Mouse (Mus musculus): Measurements from ENCODE around the gene Pxt1. TPM values are rescaled to one million over a fixed set of nuclear protein-coding genes. Genes with fewer than 3 reads are reported as not detected.
A peak's percentile ranks its signal among the peaks of the same experiment; 100 is the strongest.

Pxt1 gene
- polyA plus RNA-seq, 1 experiment from 2014 or later, result not detected

- 52% methylated on average over 15 of the region's 15 CpGs for WGBS
- peaks cover 13% of the 10 kb centered on the region for H3K4me1 ChIP-seq
Measured at GRCm38 (mm10) chr17:28926866-28927635, 16.6 kb downstream of the Pxt1 start.

GRCm38 (mm10) chr17:28926380-28926779 lies 17.3 kb downstream of the Pxt1 start:
- Histone ChIP-seq H3K36me3 (no peaks in the 10 kb centered on the region), H3K27me3 (no peaks in the 10 kb centered on the region), H3K9me3 (replicated peaks) (0 out of 2 replicates have a peak, but pooled peaks cover 3% of the 10 kb centered on the region), H3K27ac (no peak overlapping the region), H3K4me1 (peaks cover 13% of the 10 kb centered on the region), H3K4me3 (no peak overlapping the region), H3K9ac (no peak overlapping the region), H3K4me2 (replicated peaks) (no peak overlapping the region)
- no peak for ATAC-seq (ENCODE audit: low FRiP score)
- WGBS, result 16% methylated on average over 13 of the region's 13 CpGs

More at GRCm38 (mm10) chr17:28926866-28927635, 16.6 kb downstream of the Pxt1 start:
- H3K4me3 ChIP-seq, result no peak overlapping the region
- H3K36me3 ChIP-seq, result no peaks in the 10 kb centered on the region
- H3K27ac ChIP-seq, result no peak overlapping the region
- H3K27me3 ChIP-seq, result no peaks in the 10 kb centered on the region
- H3K9me3 ChIP-seq (replicated peaks), result 0 out of 2 replicates have a peak, but pooled peaks cover 3% of the 10 kb centered on the region
- no peak for ATAC-seq (ENCODE audit: low FRiP score)
- no peak overlapping the region for H3K9ac ChIP-seq
- H3K4me2 ChIP-seq (replicated peaks), result no peak overlapping the region

GRCm38 (mm10) chr17:28924957-28925595 lies 18.6 kb downstream of the Pxt1 start:
- 77% methylated on average over 8 of the region's 8 CpGs for WGBS
- Histone ChIP-seq H3K9me3 (replicated peaks) (0 out of 2 replicates have a peak, but pooled peaks cover 3% of the 10 kb centered on the region), H3K4me2 (replicated peaks) (no peak overlapping the region), H3K27ac (no peak overlapping the region), H3K9ac (no peak overlapping the region), H3K4me3 (no peak overlapping the region), H3K36me3 (no peaks in the 10 kb centered on the region), H3K4me1 (peaks cover 4% of the 10 kb centered on the region), H3K27me3 (no peaks in the 10 kb centered on the region)
- no peak for ATAC-seq (ENCODE audit: low FRiP score)

- Histone ChIP-seq H3K9ac (no peak overlapping the region), H3K4me2 (replicated peaks) (no peak overlapping the region), H3K27me3 (no peaks in the 10 kb centered on the region), H3K36me3 (no peaks in the 10 kb centered on the region), H3K27ac (no peak overlapping the region), H3K9me3 (replicated peaks) (no peaks in the 10 kb centered on the region), H3K4me1 (0 out of 2 replicates have a peak, but pooled peaks cover 4% of the 10 kb centered on the region), H3K4me3 (no peak overlapping the region)
- ATAC-seq (ENCODE audit: low FRiP score), result no peak
- WGBS, result 72% methylated on average over 6 of the region's 6 CpGs
Measured at GRCm38 (mm10) chr17:28922096-28922495, 21.5 kb downstream of the Pxt1 start.

- Histone ChIP-seq H3K9ac (no peak overlapping the region), H3K4me1 (0 out of 2 replicates have a peak, but pooled peaks cover under 1% of the 10 kb centered on the region), H3K27me3 (no peaks in the 10 kb centered on the region), H3K27ac (no peak overlapping the region), H3K4me3 (no peak overlapping the region), H3K9me3 (replicated peaks) (no peaks in the 10 kb centered on the region), H3K36me3 (no peaks in the 10 kb centered on the region), H3K4me2 (replicated peaks) (no peak overlapping the region)
- ATAC-seq (ENCODE audit: low FRiP score), result no peak
- WGBS, result 79% methylated on average over 8 of the region's 8 CpGs
Measured at GRCm38 (mm10) chr17:28921086-28921485, 22.6 kb downstream of the Pxt1 start.

- Histone ChIP-seq H3K4me1 (no peaks in the 10 kb centered on the region), H3K9ac (no peak overlapping the region), H3K4me3 (no peak overlapping the region), H3K27me3 (no peaks in the 10 kb centered on the region), H3K27ac (no peak overlapping the region), H3K36me3 (no peaks in the 10 kb centered on the region), H3K9me3 (replicated peaks) (no peaks in the 10 kb centered on the region), H3K4me2 (replicated peaks) (no peak overlapping the region)
- no peak for ATAC-seq (ENCODE audit: low FRiP score)
- 88% methylated on average over 1 of the region's 1 CpGs for WGBS
Measured at GRCm38 (mm10) chr17:28916520-28916919, 27.1 kb downstream of the Pxt1 start.

- Histone ChIP-seq H3K9me3 (replicated peaks) (no peaks in the 10 kb centered on the region), H3K36me3 (no peaks in the 10 kb centered on the region), H3K9ac (no peak within 1 kb of the TSS), H3K4me3 (no peak within 1 kb of the TSS), H3K27ac (no peak within 1 kb of the TSS), H3K4me2 (replicated peaks) (no peak within 1 kb of the TSS), H3K4me1 (no peaks in the 10 kb centered on the region), H3K27me3 (peaks cover 5% of the 10 kb centered on the region; the same call in 1 of the 2 replicates)
- no peak for ATAC-seq (ENCODE audit: low FRiP score)
- 62% methylated on average over 12 of the region's 12 CpGs for WGBS
Measured at GRCm38 (mm10) chr17:28915060-28915628, 28.5 kb downstream of the Pxt1 start, which contains the start of gene 4930539E08Rik. TSS of gene 4930539E08Rik (minus strand) at chr17:28915324.

- Histone ChIP-seq H3K36me3 (no peaks in the 10 kb centered on the region), H3K27ac (no peak overlapping the region), H3K27me3 (peaks cover 17% of the 10 kb centered on the region), H3K4me1 (peaks cover 7% of the 10 kb centered on the region; the same call in 1 of the 2 replicates), H3K4me2 (replicated peaks) (no peak overlapping the region), H3K9ac (no peak overlapping the region), H3K4me3 (no peak overlapping the region), H3K9me3 (replicated peaks) (no peaks in the 10 kb centered on the region)
- WGBS, result 93% methylated on average over 6 of the region's 6 CpGs
- ATAC-seq (ENCODE audit: low FRiP score), result no peak
Measured at GRCm38 (mm10) chr17:28913940-28914339, 29.7 kb downstream of the Pxt1 start.

- 80% methylated on average over 5 of the region's 5 CpGs for WGBS
- H3K27me3 ChIP-seq, result peaks cover 24% of the 10 kb centered on the region
- no peak for ATAC-seq (ENCODE audit: low FRiP score)
- H3K4me3 ChIP-seq, result no peak overlapping the region
- no peak overlapping the region for H3K4me2 ChIP-seq (replicated peaks)
- H3K27ac ChIP-seq, result no peak overlapping the region
- H3K9me3 ChIP-seq (replicated peaks), result no peaks in the 10 kb centered on the region
- no peaks in the 10 kb centered on the region for H3K36me3 ChIP-seq
- peaks cover 7% of the 10 kb centered on the region; the same call in 1 of the 2 replicates for H3K4me1 ChIP-seq
- no peak overlapping the region for H3K9ac ChIP-seq
Measured at GRCm38 (mm10) chr17:28913200-28913599, 30.4 kb downstream of the Pxt1 start.

GRCm38 (mm10) chr17:28910139-28910538 lies 33.5 kb downstream of the Pxt1 start:
- ATAC-seq (ENCODE audit: low FRiP score), result no peak
- H3K4me2 ChIP-seq (replicated peaks), result no peak overlapping the region
- WGBS, result 27% methylated on average over 7 of the region's 7 CpGs

GRCm38 (mm10) chr17:28909252-28909941 lies 34.2 kb downstream of the Pxt1 start:
- H3K9me3 ChIP-seq (replicated peaks), result no peaks in the 10 kb centered on the region
- peak overlapping the region; percentile 13; the same call in 1 of the 2 replicates for H3K9ac ChIP-seq
- peaks cover 15% of the 10 kb centered on the region for H3K4me1 ChIP-seq
- peak overlapping the region; percentile 46 for H3K4me2 ChIP-seq (replicated peaks)
- no peak overlapping the region for H3K27ac ChIP-seq
- peaks cover 25% of the 10 kb centered on the region for H3K27me3 ChIP-seq
- 6% methylated on average over 29 of the region's 29 CpGs for WGBS
- peak overlapping the region; percentile 15 for H3K4me3 ChIP-seq
- no peak for ATAC-seq (ENCODE audit: low FRiP score)
- H3K36me3 ChIP-seq, result no peaks in the 10 kb centered on the region

More at GRCm38 (mm10) chr17:28910139-28910538, 33.5 kb downstream of the Pxt1 start:
- H3K9me3 ChIP-seq (replicated peaks), result no peaks in the 10 kb centered on the region
- H3K4me1 ChIP-seq, result peaks cover 8% of the 10 kb centered on the region
- peak overlapping the region; percentile 13; the same call in 1 of the 2 replicates for H3K9ac ChIP-seq
- no peaks in the 10 kb centered on the region for H3K36me3 ChIP-seq
- 0 out of 2 replicates have a peak overlapping the region, but pooled peaks have one; percentile 15 for H3K4me3 ChIP-seq
- H3K27ac ChIP-seq, result no peak overlapping the region
- peaks cover 25% of the 10 kb centered on the region for H3K27me3 ChIP-seq

GRCm38 (mm10) chr17:28907959-28908358 lies 35.7 kb downstream of the Pxt1 start:
- H3K27ac ChIP-seq, result no peak overlapping the region
- no peak overlapping the region for H3K9ac ChIP-seq
- no peak for ATAC-seq (ENCODE audit: low FRiP score)
- peaks cover 25% of the 10 kb centered on the region for H3K27me3 ChIP-seq
- no peak overlapping the region for H3K4me3 ChIP-seq
- peaks cover 15% of the 10 kb centered on the region for H3K4me1 ChIP-seq
- no peaks in the 10 kb centered on the region for H3K36me3 ChIP-seq
- WGBS, result 87% methylated on average over 6 of the region's 7 CpGs
- H3K4me2 ChIP-seq (replicated peaks), result no peak overlapping the region
- H3K9me3 ChIP-seq (replicated peaks), result no peaks in the 10 kb centered on the region
